Mouse (Mus musculus): Measurements from ENCODE around the gene Whrn. TPM values are rescaled to one million over a fixed set of nuclear protein-coding genes. Genes with fewer than 3 reads are reported as not detected.

Whrn gene
- polyA plus RNA-seq, 1 experiment from 2014 or later = 4.8 TPM

DNA sequence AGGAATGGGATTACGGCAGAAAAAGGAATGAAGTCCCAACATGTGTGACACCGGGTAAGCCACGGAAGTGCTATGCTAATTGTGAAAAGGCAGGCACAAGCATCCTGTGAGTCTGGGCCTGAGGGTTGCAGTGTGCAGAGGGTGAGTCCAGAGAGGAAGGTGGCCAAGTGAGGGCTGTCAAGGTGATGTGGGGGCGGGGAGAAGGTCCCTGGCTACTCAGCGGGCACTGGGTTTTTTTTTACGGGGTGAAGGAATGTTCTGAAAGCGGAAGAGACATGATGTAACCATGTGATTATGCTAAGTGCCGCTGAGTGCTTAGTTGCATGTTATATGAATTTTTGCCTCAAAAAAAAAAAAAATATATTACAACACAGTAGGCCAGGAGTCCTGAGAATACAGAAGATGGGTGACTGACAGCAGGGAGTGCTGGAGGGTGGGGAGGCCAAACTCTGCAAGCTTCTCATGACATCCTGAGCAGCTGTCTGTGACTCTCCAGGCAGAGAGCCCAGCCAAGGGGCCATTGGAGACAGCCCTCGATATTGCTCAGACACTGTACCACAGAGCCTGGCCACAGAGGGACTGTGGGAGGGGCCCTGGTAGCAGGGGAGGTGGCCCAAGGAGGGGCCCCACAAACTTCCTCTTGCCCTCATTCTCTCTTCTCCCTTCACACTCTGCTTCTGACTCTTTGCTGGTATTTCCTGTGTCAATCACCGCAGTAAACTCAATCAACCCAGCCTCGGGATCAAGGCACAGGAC lies 96.8 kb downstream of the Whrn start:
- Histone ChIP-seq H3K36me3 (ENCODE audit: insufficient read depth, low read length) (peaks cover 15% of the 10 kb centered on the region), H3K27me3 (ENCODE audit: insufficient read depth, low read length) (no peaks in the 10 kb centered on the region), H3K4me1 (ENCODE audit: insufficient read depth, low read length) (peaks cover 51% of the 10 kb centered on the region), H3K4me2 (replicated peaks; ENCODE audit: low read depth, low read length) (no peak overlapping the region), H3K9ac (replicated peaks; ENCODE audit: low read length) (peak overlapping the region; percentile 36; the same call in 1 of the 2 replicates), H3K4me3 (ENCODE audit: low read length) (no peak overlapping the region), H3K9me3 (ENCODE audit: low read length) (no peaks in the 10 kb centered on the region), H3K27ac (ENCODE audit: low read length) (peak overlapping the region; percentile 23; the same call in 1 of the 2 replicates)
- 38% methylated on average over 11 of the region's 11 CpGs for WGBS
- no peak for ATAC-seq (ENCODE audit: low FRiP score, low TSS enrichment)

DNA sequence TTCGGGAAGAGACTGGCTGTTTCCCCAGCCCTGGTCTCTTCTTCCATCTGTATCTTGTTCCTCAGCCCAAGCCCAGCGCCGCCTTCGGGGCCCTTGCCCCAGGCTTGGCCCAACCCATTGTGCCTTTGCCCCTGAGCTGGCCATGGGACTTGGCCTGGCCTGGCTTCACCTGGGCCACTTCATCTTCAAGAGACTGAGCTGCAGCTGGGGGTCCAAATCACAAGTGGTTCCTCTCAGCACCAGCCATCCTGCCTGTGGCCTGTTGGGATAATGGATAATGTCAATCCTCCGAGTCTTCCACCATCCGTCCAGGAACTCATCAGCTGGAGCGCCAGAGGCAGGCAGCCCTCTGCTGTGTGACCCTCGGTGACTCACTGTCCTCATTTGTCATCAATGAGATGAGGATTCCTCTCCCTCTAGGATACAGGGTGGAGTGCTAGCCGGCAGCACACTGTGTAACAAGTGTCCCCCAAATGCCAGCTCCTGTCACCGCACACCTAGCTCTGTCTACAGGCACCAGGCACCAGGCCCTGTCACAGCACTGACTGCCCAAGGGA lies 97.7 kb downstream of the Whrn start:
- no peak overlapping the region; the same call in 1 of the 2 replicates for H3K9ac ChIP-seq (replicated peaks; ENCODE audit: low read length)
- ATAC-seq (ENCODE audit: low FRiP score, low TSS enrichment) = no peak
- no peak overlapping the region for H3K4me3 ChIP-seq (ENCODE audit: low read length)
- WGBS = 84% methylated on average over 10 of the region's 10 CpGs
- H3K27ac ChIP-seq (ENCODE audit: low read length) = no peak overlapping the region
- H3K4me2 ChIP-seq (replicated peaks; ENCODE audit: low read depth, low read length) = no peak overlapping the region
- peaks cover 41% of the 10 kb centered on the region for H3K4me1 ChIP-seq (ENCODE audit: insufficient read depth, low read length)
- H3K27me3 ChIP-seq (ENCODE audit: insufficient read depth, low read length) = no peaks in the 10 kb centered on the region
- peaks cover 19% of the 10 kb centered on the region for H3K36me3 ChIP-seq (ENCODE audit: insufficient read depth, low read length)
- H3K9me3 ChIP-seq (ENCODE audit: low read length) = no peaks in the 10 kb centered on the region

DNA sequence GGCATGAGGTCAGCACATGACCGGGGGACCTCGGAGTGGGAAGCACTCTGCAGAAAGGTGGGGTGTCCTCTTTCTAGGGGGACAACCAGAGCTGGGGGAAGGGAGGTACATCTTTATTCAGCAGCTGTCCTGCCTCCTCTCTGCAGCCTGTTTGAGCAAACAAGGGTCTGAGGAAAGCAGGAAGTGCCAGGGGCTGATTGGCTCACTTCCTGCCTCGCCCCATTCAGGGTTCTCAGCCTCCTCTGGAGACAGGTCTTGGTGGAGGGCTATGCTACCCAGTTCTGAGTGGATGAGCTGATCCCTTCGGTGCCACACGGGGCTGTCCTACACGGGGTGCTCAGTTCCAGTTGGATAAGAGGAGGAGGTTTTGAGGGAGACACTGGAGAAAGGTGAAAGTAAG lies 104.5 kb downstream of the Whrn start:
- H3K27me3 ChIP-seq (ENCODE audit: insufficient read depth, low read length) = no peaks in the 10 kb centered on the region
- H3K4me1 ChIP-seq (ENCODE audit: insufficient read depth, low read length) = 0 out of 2 replicates have a peak, but pooled peaks cover 3% of the 10 kb centered on the region
- H3K9me3 ChIP-seq (ENCODE audit: low read length) = no peaks in the 10 kb centered on the region
- 76% methylated on average over 6 of the region's 6 CpGs for WGBS
- H3K4me2 ChIP-seq (replicated peaks; ENCODE audit: low read depth, low read length) = no peak overlapping the region
- no peak for ATAC-seq (ENCODE audit: low FRiP score, low TSS enrichment)
- peaks cover 23% of the 10 kb centered on the region for H3K36me3 ChIP-seq (ENCODE audit: insufficient read depth, low read length)
- no peak overlapping the region for H3K27ac ChIP-seq (ENCODE audit: low read length)
- H3K4me3 ChIP-seq (ENCODE audit: low read length) = no peak overlapping the region
- H3K9ac ChIP-seq (replicated peaks; ENCODE audit: low read length) = no peak overlapping the region

DNA sequence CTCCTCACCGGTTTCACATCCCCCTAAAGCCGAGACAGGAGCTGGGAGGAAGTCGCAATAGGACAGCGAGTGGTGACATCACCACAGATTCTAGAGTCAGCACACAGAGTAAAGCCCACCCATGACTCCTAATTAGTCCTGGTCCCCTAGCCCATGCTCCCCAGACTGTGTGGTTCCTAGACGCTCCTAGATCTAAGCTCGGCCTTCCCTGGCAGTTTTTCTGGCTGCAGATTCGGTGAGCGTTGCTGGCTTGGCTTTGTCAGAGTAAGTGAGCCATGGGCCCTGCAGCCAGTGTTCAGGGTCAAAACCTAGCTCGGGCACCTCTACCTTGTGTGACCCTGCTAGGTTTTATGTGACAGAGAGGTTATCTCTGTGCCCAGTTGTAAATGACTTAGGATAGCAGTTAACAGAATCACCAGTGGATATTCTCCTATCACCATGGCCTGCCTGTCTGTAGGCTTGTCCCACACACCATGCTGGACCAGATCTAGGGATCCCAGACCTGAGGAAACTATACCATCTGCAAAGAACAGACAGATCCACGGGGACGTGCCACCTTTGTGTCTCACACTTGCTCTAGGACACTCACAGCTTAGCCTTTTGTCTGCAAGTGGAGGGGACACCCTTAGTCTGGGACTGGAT lies 105.8 kb downstream of the Whrn start:
- H3K4me2 ChIP-seq (replicated peaks; ENCODE audit: low read depth, low read length) = no peak overlapping the region
- no peaks in the 10 kb centered on the region for H3K27me3 ChIP-seq (ENCODE audit: insufficient read depth, low read length)
- no peak overlapping the region for H3K27ac ChIP-seq (ENCODE audit: low read length)
- no peak for ATAC-seq (ENCODE audit: low FRiP score, low TSS enrichment)
- 0 out of 2 replicates have a peak, but pooled peaks cover 3% of the 10 kb centered on the region for H3K4me1 ChIP-seq (ENCODE audit: insufficient read depth, low read length)
- peaks cover 28% of the 10 kb centered on the region for H3K36me3 ChIP-seq (ENCODE audit: insufficient read depth, low read length)
- no peaks in the 10 kb centered on the region for H3K9me3 ChIP-seq (ENCODE audit: low read length)
- no peak overlapping the region for H3K4me3 ChIP-seq (ENCODE audit: low read length)
- no peak overlapping the region for H3K9ac ChIP-seq (replicated peaks; ENCODE audit: low read length)
- WGBS = 76% methylated on average over 11 of the region's 11 CpGs

DNA sequence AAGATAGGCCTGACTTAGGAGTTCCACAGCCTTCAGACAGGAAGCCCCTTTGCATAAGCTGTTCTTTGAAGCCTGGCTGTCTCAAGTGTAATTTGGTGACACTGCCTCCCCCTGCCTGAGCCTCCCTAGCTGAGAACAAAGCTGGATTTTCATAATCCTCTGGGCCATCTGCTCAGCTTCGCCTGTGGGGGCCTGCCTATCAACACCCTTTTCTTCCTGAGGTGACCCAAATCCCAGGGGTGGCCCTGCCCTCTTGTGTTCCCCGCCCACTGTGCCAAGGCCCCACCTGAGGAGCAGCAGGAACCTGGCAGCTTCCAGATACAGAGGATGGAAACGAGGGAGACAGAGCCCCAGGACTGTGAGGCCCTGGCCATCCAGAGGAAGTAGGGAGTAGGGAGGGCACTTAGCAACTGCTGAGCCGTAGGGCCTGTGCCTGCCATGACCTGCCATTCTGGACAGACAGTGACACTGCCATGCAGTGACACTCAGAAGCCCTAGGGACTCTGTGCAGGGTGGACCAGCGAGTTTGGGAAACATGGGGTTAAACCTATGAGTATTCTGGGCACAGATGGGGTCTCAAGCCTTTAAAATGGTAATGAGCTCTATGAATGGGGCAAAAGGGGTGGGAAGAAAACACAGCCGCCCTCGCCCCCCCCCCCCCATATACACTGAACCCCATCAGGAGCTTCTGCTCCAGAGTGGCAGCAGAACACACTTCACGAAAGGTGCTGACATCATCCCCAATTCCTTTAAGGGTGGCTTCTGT lies 106.5 kb downstream of the Whrn start:
- Histone ChIP-seq H3K27me3 (ENCODE audit: insufficient read depth, low read length) (no peaks in the 10 kb centered on the region), H3K36me3 (ENCODE audit: insufficient read depth, low read length) (peaks cover 22% of the 10 kb centered on the region), H3K4me3 (ENCODE audit: low read length) (no peak overlapping the region), H3K27ac (ENCODE audit: low read length) (no peak overlapping the region), H3K9ac (replicated peaks; ENCODE audit: low read length) (no peak overlapping the region), H3K9me3 (ENCODE audit: low read length) (no peaks in the 10 kb centered on the region), H3K4me1 (ENCODE audit: insufficient read depth, low read length) (0 out of 2 replicates have a peak, but pooled peaks cover 3% of the 10 kb centered on the region), H3K4me2 (replicated peaks; ENCODE audit: low read depth, low read length) (no peak overlapping the region)
- 62% methylated on average over 8 of the region's 8 CpGs for WGBS
- ATAC-seq (ENCODE audit: low FRiP score, low TSS enrichment) = no peak

DNA sequence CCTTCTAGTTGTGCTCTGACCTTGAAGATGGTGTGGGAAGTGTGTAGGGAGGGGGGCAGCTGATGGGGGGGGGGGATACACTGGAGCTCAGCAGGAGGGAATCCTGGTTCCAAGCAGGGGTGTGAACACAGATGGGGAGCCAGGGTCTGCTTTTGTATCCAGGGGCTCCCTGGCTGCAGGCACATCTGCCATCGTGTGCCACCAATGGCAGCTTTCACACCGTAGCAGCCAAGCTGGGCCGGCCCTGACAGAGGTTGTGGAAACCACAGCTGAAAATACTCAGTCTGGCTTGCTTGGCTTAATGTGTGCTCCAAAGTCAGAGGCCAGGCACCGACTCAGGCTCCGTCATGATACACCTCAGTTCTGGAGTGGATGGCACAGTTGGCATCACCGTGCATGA lies 107.8 kb downstream of the Whrn start:
- no peak for ATAC-seq (ENCODE audit: low FRiP score, low TSS enrichment)
- H3K4me1 ChIP-seq (ENCODE audit: insufficient read depth, low read length) = 0 out of 2 replicates have a peak, but pooled peaks cover 3% of the 10 kb centered on the region
- WGBS = 73% methylated on average over 6 of the region's 6 CpGs
- no peak overlapping the region for H3K27ac ChIP-seq (ENCODE audit: low read length)
- H3K4me3 ChIP-seq (ENCODE audit: low read length) = no peak overlapping the region
- no peak overlapping the region for H3K4me2 ChIP-seq (replicated peaks; ENCODE audit: low read depth, low read length)
- peaks cover 27% of the 10 kb centered on the region for H3K36me3 ChIP-seq (ENCODE audit: insufficient read depth, low read length)
- H3K27me3 ChIP-seq (ENCODE audit: insufficient read depth, low read length) = no peaks in the 10 kb centered on the region
- no peaks in the 10 kb centered on the region for H3K9me3 ChIP-seq (ENCODE audit: low read length)
- no peak overlapping the region for H3K9ac ChIP-seq (replicated peaks; ENCODE audit: low read length)

DNA sequence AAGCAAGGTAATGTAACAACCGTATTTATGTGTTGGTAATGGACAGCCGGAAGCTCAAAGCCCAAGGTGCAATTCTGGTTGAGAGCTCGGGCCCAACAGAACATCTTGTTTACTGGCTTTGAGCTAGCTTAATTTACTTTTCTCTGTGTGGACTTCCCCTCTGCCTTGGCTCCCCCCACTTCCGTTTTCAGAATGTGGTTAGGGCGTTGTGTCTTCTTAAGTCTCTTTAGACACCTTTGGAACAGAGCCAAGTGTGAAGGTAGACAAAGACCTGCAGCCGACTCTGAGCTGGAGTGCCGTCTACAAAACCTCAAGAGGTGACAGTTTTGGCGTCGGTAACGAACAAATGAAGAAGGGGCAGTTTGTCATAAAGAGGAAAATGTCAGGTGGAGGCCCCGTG lies 110.0 kb downstream of the Whrn start:
- Histone ChIP-seq H3K27ac (ENCODE audit: low read length) (no peak overlapping the region), H3K4me2 (replicated peaks; ENCODE audit: low read depth, low read length) (no peak overlapping the region), H3K4me3 (ENCODE audit: low read length) (no peak overlapping the region), H3K9ac (replicated peaks; ENCODE audit: low read length) (no peak overlapping the region), H3K27me3 (ENCODE audit: insufficient read depth, low read length) (no peaks in the 10 kb centered on the region), H3K9me3 (ENCODE audit: low read length) (no peaks in the 10 kb centered on the region), H3K4me1 (ENCODE audit: insufficient read depth, low read length) (no peaks in the 10 kb centered on the region), H3K36me3 (ENCODE audit: insufficient read depth, low read length) (peaks cover 45% of the 10 kb centered on the region)
- WGBS = 71% methylated on average over 11 of the region's 11 CpGs
- ATAC-seq (ENCODE audit: low FRiP score, low TSS enrichment) = no peak

DNA sequence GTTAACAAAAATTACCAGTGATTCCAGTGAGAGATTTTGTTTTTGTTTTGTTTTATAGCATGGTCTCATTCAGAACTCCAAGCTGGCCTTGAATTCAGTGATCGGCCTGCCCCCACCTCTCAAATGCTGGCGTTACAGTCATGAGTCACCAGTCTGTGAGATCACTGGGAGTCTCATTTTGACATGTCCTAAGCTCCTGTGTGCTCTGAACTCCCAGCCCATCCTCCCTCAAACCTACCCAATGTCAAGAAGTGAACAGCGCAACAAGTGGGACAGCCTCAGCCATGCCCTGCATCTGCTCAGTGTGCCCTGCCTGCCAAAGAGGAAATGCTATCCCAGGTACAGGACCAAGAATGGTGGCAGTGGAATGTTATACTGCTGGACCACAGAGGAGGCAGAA lies 110.5 kb downstream of the Whrn start:
- no peak overlapping the region for H3K9ac ChIP-seq (replicated peaks; ENCODE audit: low read length)
- no peaks in the 10 kb centered on the region for H3K9me3 ChIP-seq (ENCODE audit: low read length)
- ATAC-seq (ENCODE audit: low FRiP score, low TSS enrichment) = no peak
- WGBS = 86% methylated on average over 3 of the region's 3 CpGs
- H3K4me1 ChIP-seq (ENCODE audit: insufficient read depth, low read length) = no peaks in the 10 kb centered on the region
- H3K36me3 ChIP-seq (ENCODE audit: insufficient read depth, low read length) = peaks cover 50% of the 10 kb centered on the region
- no peaks in the 10 kb centered on the region for H3K27me3 ChIP-seq (ENCODE audit: insufficient read depth, low read length)
- no peak overlapping the region for H3K4me3 ChIP-seq (ENCODE audit: low read length)
- no peak overlapping the region for H3K4me2 ChIP-seq (replicated peaks; ENCODE audit: low read depth, low read length)
- no peak overlapping the region for H3K27ac ChIP-seq (ENCODE audit: low read length)

DNA sequence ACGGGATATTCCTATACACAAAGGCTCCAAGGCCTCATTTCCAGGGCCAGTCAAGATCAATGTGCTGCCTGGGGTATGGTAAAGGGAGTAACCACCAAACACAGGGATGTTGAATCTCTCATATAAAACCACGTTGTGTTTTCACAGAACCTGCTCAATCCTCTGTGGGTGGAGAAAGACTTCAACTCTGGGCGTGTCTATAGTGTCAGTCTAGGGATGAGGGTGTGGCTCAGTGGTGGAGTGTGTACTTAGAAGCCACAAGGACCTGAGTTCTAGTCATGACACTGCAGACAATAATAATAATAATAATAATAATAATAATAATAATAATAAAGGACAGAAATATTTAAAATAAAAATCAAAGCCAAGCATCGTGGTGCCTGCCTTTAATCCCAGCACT lies 111.5 kb downstream of the Whrn start:
- WGBS = 89% methylated on average over 4 of the region's 4 CpGs
- Histone ChIP-seq H3K4me3 (ENCODE audit: low read length) (no peak overlapping the region), H3K27ac (ENCODE audit: low read length) (no peak overlapping the region), H3K36me3 (ENCODE audit: insufficient read depth, low read length) (peaks cover 52% of the 10 kb centered on the region), H3K4me1 (ENCODE audit: insufficient read depth, low read length) (no peaks in the 10 kb centered on the region), H3K27me3 (ENCODE audit: insufficient read depth, low read length) (no peaks in the 10 kb centered on the region), H3K9ac (replicated peaks; ENCODE audit: low read length) (no peak overlapping the region), H3K4me2 (replicated peaks; ENCODE audit: low read depth, low read length) (no peak overlapping the region), H3K9me3 (ENCODE audit: low read length) (no peaks in the 10 kb centered on the region)
- no peak for ATAC-seq (ENCODE audit: low FRiP score, low TSS enrichment)
